Mouse (Mus musculus) liver, postnatal 0 days (tissue): ENCODE results near the gene Selenop.

Experiments used
- CTCF ChIP-seq: sonication (generic); IDR thresholded peaks from 2 replicates; pipeline ENCODE4 v1.5.1; 2016; ENCODE audit warnings: antibody characterized with exemption, low read depth
- EP300 ChIP-seq: IDR thresholded peaks from 2 replicates; pipeline ENCODE4 v1.6.1; 2016; ENCODE audit warnings: antibody characterized with exemption, low read depth, mild to moderate bottlenecking

- TF ChIP-seq CTCF (no peak), EP300 (peak; percentile 78)
Observed at GRCm38 (mm10) chr15:3236338-3236737, 32.0 kb upstream of the Selenop start.
